Mouse (Mus musculus) G1E (cell line): ENCODE measurements around the gene Setx.

Experiments used
- CTCF ChIP-seq: IDR thresholded peaks from 2 replicates; pipeline ENCODE4 v1.5.1; 2012; ENCODE audit warnings: low read depth, low read length, inconsistent platforms, mixed read lengths
- GATA1 ChIP-seq: IDR thresholded peaks from 2 replicates; pipeline ENCODE4 v1.6.1; 2012; ENCODE audit warnings: borderline replicate concordance, low read length, inconsistent platforms, mixed read lengths
- GATA2 ChIP-seq: IDR thresholded peaks from 2 replicates; pipeline ENCODE4 v1.6.1; 2012; ENCODE audit warnings: low read depth, low read length, inconsistent platforms, borderline replicate concordance
- TAL1 ChIP-seq: conservative IDR thresholded peaks from 2 replicates; pipeline ENCODE4 v1.6.1; 2012; ENCODE audit warnings: low read depth, low read length, inconsistent platforms, mixed read lengths

DNA sequence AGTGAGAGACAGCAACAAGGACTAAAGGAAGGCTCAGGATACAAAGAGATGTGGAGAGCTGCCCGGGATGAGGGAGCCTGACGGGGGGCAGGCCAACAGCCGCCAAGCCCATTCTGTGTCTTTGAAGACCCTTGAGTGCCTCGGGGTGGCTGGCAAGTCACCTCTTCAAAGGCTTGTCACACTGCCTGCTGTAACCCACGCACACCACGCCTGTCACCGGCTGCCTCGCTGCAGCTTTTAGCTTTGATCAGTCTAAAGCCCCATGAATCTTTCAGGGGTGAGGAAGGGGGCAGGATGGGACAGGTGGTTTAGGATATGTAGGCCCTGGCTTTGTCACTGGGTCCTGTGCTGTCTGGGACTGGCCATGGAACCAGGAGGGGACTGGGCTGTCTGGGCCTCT lies 82.2 kb downstream of the Setx start:
- TF ChIP-seq CTCF (no peak), GATA1 (no peak), TAL1 (no peak), GATA2 (no peak)
